Mouse (Mus musculus): ENCODE data around the gene Ell2.

Gene Ell2

GRCm38 (mm10) chr13:75818486-75818885, 111.9 kb downstream of the Ell2 start:
- no peak for DNase-seq

- DNase-seq, result no peak
These were observed 112.6 kb downstream of the Ell2 start for GRCm38 (mm10) chr13:75818945-75819706.

GRCm38 (mm10) chr13:75819898-75820297, 113.3 kb downstream of the Ell2 start:
- DNase-seq, result no peak

Measured in lung, adult 18-20 months (tissue).